In the genomic region with DNA sequence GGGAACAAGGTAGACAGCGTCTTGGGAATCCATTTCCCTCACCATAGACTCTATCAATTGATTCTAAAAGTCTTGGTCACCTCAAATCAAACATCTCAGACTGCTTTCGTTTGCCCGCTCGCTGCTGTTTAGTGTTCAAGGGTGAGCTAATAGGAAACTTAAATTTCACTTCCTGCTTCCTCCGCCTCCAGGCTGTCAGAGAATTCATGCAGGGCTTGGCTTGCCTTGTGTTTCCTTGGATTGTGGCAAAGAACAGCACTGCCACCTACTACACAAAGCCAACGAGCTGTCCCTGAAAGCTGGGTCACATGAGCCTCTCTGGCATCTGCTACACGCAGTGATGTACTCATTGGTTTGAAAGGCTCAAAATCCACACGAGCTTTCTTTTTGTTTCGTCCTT, we compare ENCODE assay signal across 12 mouse cellular contexts.
A peak's percentile ranks its signal among the peaks of the same experiment; 100 is the strongest.
DNase-seq lines count a peak whose midpoint lies in the region; ATAC-seq and TF ChIP-seq lines count a peak whose summit lies in the region.
"Had no signal": no experiment of that assay in that cellular context is flagged by ENCODE, and none has a peak within 500 bp of the region (broad histone marks: within the 10 kb centered on the region; RNA-seq: fewer than 3 reads in every experiment).

No protein-coding gene starts in this region.

- H3K4me2 ChIP-seq in heart, postnatal 0 days (ENCODE audit: low read depth, low read length): peak overlapping the region; percentile 8; the same call in 1 of the 2 replicates
- no peak overlapping the region for H3K4me2 ChIP-seq in hindbrain, embryonic 12.5 days (replicated peaks)

- DNase-seq in heart, postnatal 0 days (ENCODE audit: low spot score): no peak
- no peak for DNase-seq in heart, adult 8-10 months (ENCODE audit: low spot score)
- peak; percentile 16 to 32 for DNase-seq in B cell, adult 2 months
- peak; percentile 34 for DNase-seq in cerebellum, adult 11 months
- DNase-seq in induced T-regulatory cell, adult 2 months (ENCODE audit: low read depth): peak; percentile 86
- DNase-seq in gastrocnemius, postnatal 14 days: no peak
- no peak for DNase-seq in urinary bladder, postnatal 14 days (ENCODE audit: low spot score)
- DNase-seq: adrenal gland, postnatal 14 days; gastrocnemius, postnatal 10 days; heart, postnatal 10 days; kidney, postnatal 25 days had no signal

- TF ChIP-seq CTCF in heart, postnatal 0 days (IDR thresholded peaks at IDR 0.05; ENCODE audit: low read depth): no peak

- H3K4me3 ChIP-seq in heart, postnatal 0 days (ENCODE audit: low read depth, low read length): no peak overlapping the region
- no peak overlapping the region for H3K4me3 ChIP-seq in hindbrain, embryonic 12.5 days

- TF ChIP-seq EP300 in heart, postnatal 0 days (IDR thresholded peaks at IDR 0.05; ENCODE audit: low read depth): no peak

- H3K9ac ChIP-seq in heart, postnatal 0 days (replicated peaks; ENCODE audit: low read depth, low read length): no peak overlapping the region
- H3K9ac ChIP-seq in hindbrain, embryonic 12.5 days: no peak overlapping the region

- 67% methylated on average over 9 of the region's 9 CpGs for WGBS in heart, postnatal 0 days
- WGBS in hindbrain, embryonic 12.5 days: 92% methylated on average over 9 of the region's 9 CpGs

- H3K4me1 ChIP-seq in heart, postnatal 0 days (ENCODE audit: control insufficient read depth, insufficient read depth): no peaks in the 10 kb centered on the region; the same call in 1 of the 2 replicates
- H3K4me1 ChIP-seq in hindbrain, embryonic 12.5 days: 0 out of 2 replicates have a peak, but pooled peaks cover 3% of the 10 kb centered on the region

- no peaks in the 10 kb centered on the region for H3K36me3 ChIP-seq in heart, postnatal 0 days (replicated peaks; ENCODE audit: control insufficient read depth, insufficient read depth, low read length)
- H3K36me3 ChIP-seq in hindbrain, embryonic 12.5 days: no peaks in the 10 kb centered on the region

- no peaks in the 10 kb centered on the region for H3K9me3 ChIP-seq in heart, postnatal 0 days (replicated peaks; ENCODE audit: control insufficient read depth, low read length)
- H3K9me3 ChIP-seq in hindbrain, embryonic 12.5 days (replicated peaks): no peaks in the 10 kb centered on the region

- intact Hi-C loops in gastrocnemius, postnatal 14 days (cut with DNase I; ENCODE audit: low total_unique reads): no loop called here

- no peak for ATAC-seq in heart, postnatal 0 days (ENCODE audit: insufficient read depth, low read depth)
- no peak for ATAC-seq in hindbrain, embryonic 12.5 days (ENCODE audit: low FRiP score)

- no peaks in the 10 kb centered on the region for H3K27me3 ChIP-seq in heart, postnatal 0 days (ENCODE audit: control insufficient read depth, insufficient read depth, low read length)
- no peaks in the 10 kb centered on the region for H3K27me3 ChIP-seq in hindbrain, embryonic 12.5 days

- peak overlapping the region; percentile 7; the same call in 1 of the 2 replicates for H3K27ac ChIP-seq in heart, postnatal 0 days (ENCODE audit: low read depth)
- no peak overlapping the region for H3K27ac ChIP-seq in hindbrain, embryonic 12.5 days

Comparison
In these comparisons a context has a peak if more than half of its experiments do, and no peak if none do; other contexts are left out.
1. DNase-seq: peak in B cell, adult 2 months (2 of 2), cerebellum, adult 11 months (single experiment) and induced T-regulatory cell, adult 2 months (single experiment); none in heart, postnatal 0 days (single experiment), heart, adult 8-10 months (single experiment), gastrocnemius, postnatal 14 days (single experiment) and urinary bladder, postnatal 14 days (single experiment).